Mouse (Mus musculus): Measurements from ENCODE around the gene Ccdc155. TPM values are rescaled to one million over a fixed set of nuclear protein-coding genes. Genes with fewer than 3 reads are reported as not detected.

The Ccdc155 gene
- polyA plus RNA-seq, 1 experiment = not detected

DNA sequence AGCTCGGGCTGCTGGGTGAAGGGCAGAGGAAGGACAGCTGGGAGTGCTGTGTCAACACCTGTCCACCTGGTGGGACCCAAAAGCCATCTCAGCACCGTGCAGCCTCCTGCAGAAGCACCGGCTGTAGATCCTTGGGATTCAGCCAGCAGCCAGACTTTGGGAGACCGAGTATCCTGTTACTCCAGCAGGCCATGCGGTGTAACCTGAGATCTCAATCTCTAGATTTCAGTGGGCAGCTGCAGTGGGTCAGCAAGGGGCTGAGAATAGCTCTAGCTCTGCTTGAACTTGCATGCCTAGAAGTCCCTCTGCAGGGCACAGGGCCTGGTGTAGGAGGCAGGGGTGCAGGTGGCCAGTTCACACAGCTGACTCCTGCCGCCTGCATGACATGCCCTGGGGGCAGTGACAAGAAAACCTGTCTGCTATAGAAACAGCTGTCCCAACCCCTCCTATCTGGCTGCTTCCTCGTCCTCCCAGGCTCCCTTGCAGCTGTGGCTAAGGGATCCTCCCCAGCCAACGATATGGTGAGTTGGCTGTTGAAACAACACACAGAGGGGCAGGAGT, 12.8 kb downstream of the Ccdc155 start:
- Histone ChIP-seq H3K27me3 (ENCODE audit: control insufficient read depth, insufficient read depth, insufficient read length) (peaks cover 20% of the 10 kb centered on the region), H3ac (ENCODE audit: control insufficient read depth, insufficient read length, low read depth) (no peak overlapping the region), H3K79me2 (ENCODE audit: control insufficient read depth, insufficient read depth) (no peaks in the 10 kb centered on the region), H3K36me3 (ENCODE audit: control insufficient read depth, insufficient read depth) (no peaks in the 10 kb centered on the region), H3K79me3 (ENCODE audit: low read depth) (no peaks in the 10 kb centered on the region), H3K4me3 (ENCODE audit: insufficient read depth, poor library complexity, severe bottlenecking) (no peak overlapping the region)
- TF ChIP-seq USF1 (IDR thresholded peaks at IDR 0.05; ENCODE audit: low read depth) (peak; percentile 7), CEBPB (IDR thresholded peaks at IDR 0.05; ENCODE audit: low read depth) (no peak), MYOD1 (IDR thresholded peaks at IDR 0.05; ENCODE audit: control insufficient read depth, insufficient read length, low read depth) (peak; percentile 58)

GRCm38 (mm10) chr7:45191161-45191560, 13.5 kb downstream of the Ccdc155 start:
- no peaks in the 10 kb centered on the region for H3K79me2 ChIP-seq (ENCODE audit: control insufficient read depth, insufficient read depth)
- H3K27me3 ChIP-seq (ENCODE audit: control insufficient read depth, insufficient read depth, insufficient read length) = peaks cover 26% of the 10 kb centered on the region
- peak; percentile 82 for TF ChIP-seq MYOD1 (IDR thresholded peaks at IDR 0.05; ENCODE audit: control insufficient read depth, insufficient read length, low read depth)
- no peak for TF ChIP-seq CTCF (IDR thresholded peaks at IDR 0.05; ENCODE audit: control insufficient read depth, insufficient read depth, insufficient read length)
- no peak for TF ChIP-seq MAX (IDR thresholded peaks at IDR 0.05)
- no peak for TF ChIP-seq CEBPB (IDR thresholded peaks at IDR 0.05; ENCODE audit: low read depth)
- no peak for TF ChIP-seq MYOG (IDR thresholded peaks at IDR 0.05; ENCODE audit: control insufficient read depth, extremely low read depth, insufficient read length)
- no peaks in the 10 kb centered on the region for H3K36me3 ChIP-seq (ENCODE audit: control insufficient read depth, insufficient read depth)
- H3K4me3 ChIP-seq (ENCODE audit: insufficient read depth, poor library complexity, severe bottlenecking) = no peak overlapping the region
- H3ac ChIP-seq (ENCODE audit: control insufficient read depth, insufficient read length, low read depth) = no peak overlapping the region
- H3K79me3 ChIP-seq (ENCODE audit: low read depth) = no peaks in the 10 kb centered on the region

DNA sequence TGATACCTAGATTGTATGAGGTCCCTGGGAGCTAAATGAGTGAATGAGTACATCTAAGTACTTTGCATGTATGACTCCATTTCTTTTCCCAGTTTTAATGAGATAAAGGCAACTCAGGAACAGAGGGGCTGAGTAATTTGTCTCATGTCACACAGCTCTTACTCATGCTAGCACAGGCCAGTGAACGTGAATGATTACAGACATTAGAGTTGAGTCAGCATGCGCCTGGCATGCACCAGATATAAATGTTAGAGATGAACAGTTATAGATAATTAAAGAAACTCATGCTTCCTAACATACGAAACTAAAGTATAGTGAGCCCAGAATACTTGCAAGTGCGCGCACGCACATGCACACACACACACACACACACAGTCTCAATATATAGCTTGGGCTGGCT, 14.5 kb downstream of the Ccdc155 start:
- H3ac ChIP-seq (ENCODE audit: control insufficient read depth, insufficient read length, low read depth) = no peak overlapping the region
- no peak overlapping the region for H3K4me3 ChIP-seq (ENCODE audit: insufficient read depth, poor library complexity, severe bottlenecking)
- H3K27me3 ChIP-seq (ENCODE audit: control insufficient read depth, insufficient read depth, insufficient read length) = peaks cover 35% of the 10 kb centered on the region
- no peaks in the 10 kb centered on the region for H3K36me3 ChIP-seq (ENCODE audit: control insufficient read depth, insufficient read depth)
- no peaks in the 10 kb centered on the region for H3K79me2 ChIP-seq (ENCODE audit: control insufficient read depth, insufficient read depth)
- H3K79me3 ChIP-seq (ENCODE audit: low read depth) = no peaks in the 10 kb centered on the region
- TF ChIP-seq MYOD1 (IDR thresholded peaks at IDR 0.05; ENCODE audit: control insufficient read depth, insufficient read length, low read depth) = no peak
- TF ChIP-seq MAX (IDR thresholded peaks at IDR 0.05) = no peak
- TF ChIP-seq USF1 (IDR thresholded peaks at IDR 0.05; ENCODE audit: low read depth) = no peak
- TF ChIP-seq CTCF (IDR thresholded peaks at IDR 0.05; ENCODE audit: control insufficient read depth, insufficient read depth, insufficient read length) = no peak
- no peak for TF ChIP-seq FOSL1 (IDR thresholded peaks at IDR 0.05; ENCODE audit: insufficient read depth, low read length, poor library complexity, severe bottlenecking)
- no peak for TF ChIP-seq MYOG (IDR thresholded peaks at IDR 0.05; ENCODE audit: control insufficient read depth, extremely low read depth, insufficient read length)
- no peak for TF ChIP-seq CEBPB (IDR thresholded peaks at IDR 0.05; ENCODE audit: low read depth)

GRCm38 (mm10) chr7:45189600-45189999, 15.1 kb downstream of the Ccdc155 start:
- H3K4me3 ChIP-seq (ENCODE audit: insufficient read depth, poor library complexity, severe bottlenecking) = no peak overlapping the region
- H3K27me3 ChIP-seq (ENCODE audit: control insufficient read depth, insufficient read depth, insufficient read length) = peaks cover 40% of the 10 kb centered on the region
- H3K36me3 ChIP-seq (ENCODE audit: control insufficient read depth, insufficient read depth) = no peaks in the 10 kb centered on the region
- no peak overlapping the region for H3ac ChIP-seq (ENCODE audit: control insufficient read depth, insufficient read length, low read depth)
- H3K79me2 ChIP-seq (ENCODE audit: control insufficient read depth, insufficient read depth) = no peaks in the 10 kb centered on the region
- H3K79me3 ChIP-seq (ENCODE audit: low read depth) = no peaks in the 10 kb centered on the region
- TF ChIP-seq MAX (IDR thresholded peaks at IDR 0.05) (no peak), CTCF (IDR thresholded peaks at IDR 0.05; ENCODE audit: control insufficient read depth, insufficient read depth, insufficient read length) (no peak)

DNA sequence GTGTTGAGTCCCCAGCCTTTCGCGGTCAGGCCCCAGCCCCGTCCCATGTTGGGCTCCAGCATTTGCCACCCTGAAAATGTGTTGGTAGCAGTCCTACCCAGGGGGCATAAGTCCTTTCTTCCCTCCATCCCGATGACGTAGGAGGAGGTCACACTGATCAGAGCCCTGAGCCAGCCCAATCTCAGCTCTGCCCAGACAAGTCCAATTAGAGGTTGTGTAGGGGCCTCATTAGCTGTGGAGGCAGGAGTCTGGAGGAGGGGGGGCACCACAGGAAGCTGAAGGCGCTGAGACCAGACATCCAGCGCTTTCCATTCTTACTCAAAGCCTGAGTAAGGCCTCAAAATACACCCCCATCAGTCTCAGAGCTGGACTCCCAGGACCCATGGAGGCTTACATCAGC, 18.8 kb downstream of the Ccdc155 start:
- Histone ChIP-seq H3K79me2 (ENCODE audit: control insufficient read depth, insufficient read depth) (no peaks in the 10 kb centered on the region), H3K27me3 (ENCODE audit: control insufficient read depth, insufficient read depth, insufficient read length) (peaks cover 71% of the 10 kb centered on the region), H3K36me3 (ENCODE audit: control insufficient read depth, insufficient read depth) (no peaks in the 10 kb centered on the region), H3K4me3 (ENCODE audit: insufficient read depth, poor library complexity, severe bottlenecking) (no peak overlapping the region), H3ac (ENCODE audit: control insufficient read depth, insufficient read length, low read depth) (no peak overlapping the region), H3K79me3 (ENCODE audit: low read depth) (no peaks in the 10 kb centered on the region)
- TF ChIP-seq CTCF (IDR thresholded peaks at IDR 0.05; ENCODE audit: control insufficient read depth, insufficient read depth, insufficient read length) (no peak), FOSL1 (IDR thresholded peaks at IDR 0.05; ENCODE audit: insufficient read depth, low read length, poor library complexity, severe bottlenecking) (no peak), MAX (IDR thresholded peaks at IDR 0.05) (no peak), USF1 (IDR thresholded peaks at IDR 0.05; ENCODE audit: low read depth) (no peak), CEBPB (IDR thresholded peaks at IDR 0.05; ENCODE audit: low read depth) (no peak), MYOD1 (IDR thresholded peaks at IDR 0.05; ENCODE audit: control insufficient read depth, insufficient read length, low read depth) (no peak), MYOG (IDR thresholded peaks at IDR 0.05; ENCODE audit: control insufficient read depth, extremely low read depth, insufficient read length) (no peak)

- no peaks in the 10 kb centered on the region for H3K79me2 ChIP-seq (ENCODE audit: control insufficient read depth, insufficient read depth)
- no peaks in the 10 kb centered on the region for H3K79me3 ChIP-seq (ENCODE audit: low read depth)
- no peak overlapping the region for H3K4me3 ChIP-seq (ENCODE audit: insufficient read depth, poor library complexity, severe bottlenecking)
- no peak overlapping the region for H3ac ChIP-seq (ENCODE audit: control insufficient read depth, insufficient read length, low read depth)
- no peak for TF ChIP-seq MYOG (IDR thresholded peaks at IDR 0.05; ENCODE audit: control insufficient read depth, extremely low read depth, insufficient read length)
- H3K36me3 ChIP-seq (ENCODE audit: control insufficient read depth, insufficient read depth) = no peaks in the 10 kb centered on the region
- peaks cover 85% of the 10 kb centered on the region for H3K27me3 ChIP-seq (ENCODE audit: control insufficient read depth, insufficient read depth, insufficient read length)
Measured at GRCm38 (mm10) chr7:45183672-45184071, 21.0 kb downstream of the Ccdc155 start.

Data from C2C12 (cell line).